Mouse (Mus musculus) v-Abl transformed pro-B cells (cell line): ENCODE results near the gene Zfyve21.

Experiments
- in situ Hi-C, 2 experiments: fragments of 400-800 bp; cut with MboI; formaldehyde crosslinking; loops; one replicate each; pipeline ENCODE4 v1.15.1; 2025; ENCODE audit not compliant: unreplicated experiment in 2 of 2

Zfyve21 gene

GRCm38 (mm10) chr12:111842565-111843433, 28.8 kb downstream of the Zfyve21 start:
- in situ Hi-C loops = no loop called here

GRCm38 (mm10) chr12:111843470-111843869, 29.5 kb downstream of the Zfyve21 start:
- in situ Hi-C loops = no loop called here

- in situ Hi-C loops = no loop called here
Measured at GRCm38 (mm10) chr12:111845953-111846352, 32.0 kb downstream of the Zfyve21 start.

- in situ Hi-C loops = no loop called here
Measured at GRCm38 (mm10) chr12:111846815-111847214, 32.8 kb downstream of the Zfyve21 start.

DNA sequence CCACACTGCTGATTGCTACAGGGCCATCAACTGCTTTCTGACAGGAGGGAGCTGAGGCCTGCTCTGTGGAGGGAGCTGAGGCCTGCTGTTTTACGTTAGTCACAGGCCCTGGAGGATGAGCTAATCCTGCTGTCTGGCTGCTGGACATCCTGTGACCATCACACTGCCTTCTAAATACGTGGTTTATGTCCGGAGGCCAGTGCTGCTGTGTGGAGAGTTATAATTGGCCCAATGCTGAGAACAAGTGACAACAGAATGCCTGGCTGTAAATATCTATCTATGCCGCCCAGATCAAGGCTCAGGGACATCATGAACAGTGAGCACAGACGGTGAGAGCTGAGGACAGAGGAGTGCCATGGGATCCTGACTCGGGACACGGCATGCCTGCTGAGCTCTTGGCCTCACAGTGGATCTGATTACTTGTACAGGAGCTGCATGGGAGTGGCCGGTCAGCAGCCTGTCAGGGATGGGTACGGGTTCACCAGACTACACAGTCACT, 34.4 kb downstream of the Zfyve21 start:
- in situ Hi-C loops = no loop called here

- in situ Hi-C loops = no loop called here
Measured at GRCm38 (mm10) chr12:111851235-111851634, 37.3 kb downstream of the Zfyve21 start.

DNA sequence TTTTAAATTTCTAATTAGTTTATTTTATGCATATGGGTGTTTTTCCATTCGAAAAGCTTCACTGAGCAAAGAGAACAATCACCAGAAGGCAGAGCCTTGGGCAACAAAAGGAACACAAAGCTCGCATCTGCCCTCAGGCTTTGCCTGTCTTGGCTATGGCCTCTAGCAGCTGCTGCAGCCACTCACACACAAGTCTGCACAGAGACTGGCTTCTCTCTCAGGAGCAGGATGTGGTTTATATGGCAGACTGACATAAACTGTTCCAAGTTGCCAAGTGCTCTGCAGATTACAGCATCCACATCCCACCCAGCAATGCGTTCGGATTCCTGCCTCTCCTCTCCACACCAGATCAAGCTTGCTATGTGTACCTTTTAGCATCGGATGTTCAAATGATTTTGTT, 37.8 kb downstream of the Zfyve21 start:
- in situ Hi-C loops = no loop called here

DNA sequence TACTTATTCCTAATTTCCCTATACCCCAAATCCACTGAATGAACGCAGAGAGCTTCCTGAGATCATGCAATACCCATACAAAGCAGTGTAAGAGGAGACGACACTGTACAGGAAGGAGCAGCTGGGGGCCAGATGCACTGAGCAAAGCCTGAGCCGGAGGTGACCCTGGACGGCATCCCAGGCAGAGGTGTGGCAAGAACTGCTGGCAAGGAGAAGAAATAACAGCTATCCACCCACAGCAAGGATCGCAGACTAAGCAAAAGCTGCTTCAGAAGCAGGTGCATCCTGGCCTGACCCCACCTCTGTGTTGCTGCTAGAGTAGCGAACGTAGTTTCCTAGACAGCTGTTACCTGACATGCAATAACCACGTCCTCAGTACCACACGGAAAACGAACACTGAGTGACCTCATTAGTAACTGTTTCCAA, 39.1 kb downstream of the Zfyve21 start:
- in situ Hi-C loops = no loop called here

DNA sequence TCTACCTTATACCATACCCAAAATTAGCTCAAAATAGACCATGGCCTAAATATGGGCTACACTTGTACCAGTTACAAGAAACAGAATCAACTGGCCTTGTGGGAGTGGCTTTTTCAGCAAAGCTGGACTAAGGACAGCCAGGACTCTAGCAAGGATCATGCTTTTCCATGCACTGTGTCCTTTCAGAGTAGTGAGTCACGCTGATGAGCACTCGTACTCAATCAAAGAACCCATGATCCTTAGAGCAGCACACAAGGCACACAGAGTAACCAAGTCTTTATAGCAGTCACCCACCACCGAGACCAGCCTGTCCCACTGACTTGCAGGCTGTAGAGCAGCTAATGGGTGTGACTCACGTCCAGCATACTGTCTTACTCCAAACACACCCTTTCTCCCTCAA, 39.6 kb downstream of the Zfyve21 start:
- in situ Hi-C loops = no loop called here

- in situ Hi-C loops = no loop called here
Measured at GRCm38 (mm10) chr12:111855448-111855847, 41.5 kb downstream of the Zfyve21 start.

DNA sequence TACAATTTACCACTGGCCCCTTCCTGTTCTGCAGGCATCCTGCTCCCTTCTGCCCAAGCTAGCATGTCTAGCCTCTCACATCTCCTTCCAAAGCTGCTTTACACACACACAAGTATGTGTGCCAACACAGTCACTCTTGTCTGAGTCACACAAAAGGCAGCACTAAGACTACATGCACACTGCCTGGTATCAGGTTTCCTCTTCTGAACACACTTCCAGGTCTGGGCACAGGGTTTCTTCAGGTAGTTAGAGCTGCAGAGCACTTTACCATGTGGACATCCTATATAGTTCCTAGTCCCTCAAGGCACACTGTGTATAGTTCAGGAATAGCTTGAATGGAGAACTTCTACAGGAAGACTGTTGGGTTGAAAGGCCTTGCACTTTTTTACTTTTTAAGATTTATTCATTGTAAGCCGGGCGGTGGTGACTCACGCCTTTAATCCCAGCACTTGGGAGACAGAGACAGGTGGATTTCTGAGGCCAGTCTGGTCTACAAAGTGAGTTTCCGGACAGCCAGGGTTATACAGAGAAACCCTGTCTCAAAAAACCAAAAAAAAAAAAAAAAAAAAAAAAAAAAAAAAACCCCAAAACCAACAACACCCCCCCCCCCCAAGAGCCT, 50.3 kb downstream of the Zfyve21 start:
- in situ Hi-C loops = no loop called here

DNA sequence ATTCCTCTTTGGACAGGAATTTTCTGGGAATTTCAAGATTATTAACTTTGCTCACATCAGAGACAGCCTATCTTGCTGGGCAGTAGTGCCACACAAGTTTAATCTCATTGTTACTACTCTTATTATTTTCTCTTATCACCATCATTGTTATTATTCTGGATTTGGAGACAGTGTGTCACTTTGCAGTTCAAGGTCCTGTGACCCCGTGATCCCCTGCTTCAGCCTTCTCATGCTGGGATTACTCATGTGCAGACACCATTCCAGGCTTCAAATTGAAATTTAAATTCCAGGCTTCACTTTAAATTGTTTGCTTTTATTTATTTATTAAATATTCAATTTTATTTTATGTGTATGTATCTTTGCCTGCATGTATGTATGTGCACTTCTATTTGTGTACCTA, 55.8 kb downstream of the Zfyve21 start:
- in situ Hi-C loops = no loop called here

- in situ Hi-C loops = no loop called here
Measured at GRCm38 (mm10) chr12:111870811-111871210, 56.8 kb downstream of the Zfyve21 start.

DNA sequence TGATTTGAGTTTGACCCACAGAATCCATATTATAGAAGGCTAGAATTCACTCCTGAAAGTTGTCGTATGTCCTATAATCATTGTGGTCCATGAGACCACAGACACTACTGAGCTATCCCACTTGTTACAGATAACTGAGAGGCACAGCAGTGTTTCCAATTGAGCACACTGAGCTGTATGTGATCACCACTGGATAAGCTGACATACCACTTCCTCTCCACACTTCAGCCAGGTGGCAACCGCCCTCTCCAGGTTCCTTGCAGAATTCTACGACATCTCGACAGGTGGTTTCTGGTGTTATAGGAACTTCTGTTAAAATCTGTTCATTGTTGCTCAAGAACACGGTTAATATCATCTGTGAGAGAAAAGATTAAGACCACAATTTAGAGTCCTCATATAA, 58.1 kb downstream of the Zfyve21 start:
- in situ Hi-C loops = no loop called here

GRCm38 (mm10) chr12:111874601-111875140, 60.7 kb downstream of the Zfyve21 start:
- in situ Hi-C loops = loop anchor here (5.0 kb wide), 5 partner anchors 78 to 218 kb away; no protein-coding TSS in a partner anchor

- in situ Hi-C loops = loop anchor here (5.0 kb wide), 5 partner anchors 77 to 217 kb away; no protein-coding TSS in a partner anchor
Measured at GRCm38 (mm10) chr12:111875499-111875898, 61.5 kb downstream of the Zfyve21 start.

- in situ Hi-C loops = loop anchor here (5.0 kb wide), 5 partner anchors 74 to 214 kb away; no protein-coding TSS in a partner anchor
Measured at GRCm38 (mm10) chr12:111878213-111878612, 64.2 kb downstream of the Zfyve21 start.
